Mouse (Mus musculus) MEL (cell line): ENCODE measurements at regions not wholly inside any gene's neighbourhood (a gene's known extent, or its start where the extent isn't known, plus 50 kb on each side); places are given as distances from the start of the nearest gene placed in this dataset.

Source experiments
- DNase-seq: peaks from one replicate; pipeline ENCODE4 v3.0.0; 2011; ENCODE audit warnings: low read depth, low spot score
- H3K27ac ChIP-seq: 2 replicates; pipeline ENCODE4 v1.5.1; 2012; ENCODE audit warnings: low read depth, mild to moderate bottlenecking, control low read depth, low read length, moderate library complexity; ENCODE audit not compliant: control insufficient read depth
- H3K27me3 ChIP-seq, 2 experiments: fragments of 150-350 bp in 1 of 2; sonication (generic) in 1 of 2; 2 replicates each; pipeline ENCODE4 v1.6.1; 2012; ENCODE audit warnings: low read length in 2 of 2, mild to moderate bottlenecking in 2 of 2, improper control_type of control experiment in 1 of 2, moderate library complexity in 1 of 2; ENCODE audit not compliant: insufficient read depth in 2 of 2, control insufficient read depth in 1 of 2
- H3K36me3 ChIP-seq, 2 experiments: 2 replicates each; pipeline ENCODE4 v1.6.1; 2012 to 2014; ENCODE audit warnings: low read length in 2 of 2, improper control_type of control experiment in 1 of 2, inconsistent platforms in 1 of 2, mild to moderate bottlenecking in 1 of 2; ENCODE audit not compliant: insufficient read depth in 2 of 2, control insufficient read depth in 1 of 2
- H3K4me1 ChIP-seq, 2 experiments: fragments of 150-350 bp in 1 of 2; sonication (generic) in 1 of 2; 2 replicates each; pipeline ENCODE4 v1.6.1; 2012; ENCODE audit warnings: low read length in 2 of 2, improper control_type of control experiment in 1 of 2, mild to moderate bottlenecking in 1 of 2; ENCODE audit not compliant: insufficient read depth in 2 of 2, control insufficient read depth in 1 of 2
- H3K4me3 ChIP-seq, 2 experiments: fragments of 150-350 bp in 1 of 2; sonication (generic) in 1 of 2; 2 replicates each; pipeline ENCODE4 v1.5.1; 2012; ENCODE audit warnings: low read depth in 2 of 2, low read length in 2 of 2, mild to moderate bottlenecking in 2 of 2, moderate library complexity in 2 of 2, control low read depth in 1 of 2, improper control_type of control experiment in 1 of 2; ENCODE audit not compliant: control insufficient read depth in 1 of 2, insufficient read depth in 1 of 2
- H3K79me2 ChIP-seq: 2 replicates; pipeline ENCODE4 v1.6.1; 2012; ENCODE audit warnings: mild to moderate bottlenecking, low read length, moderate library complexity; ENCODE audit not compliant: control insufficient read depth, poor library complexity, insufficient read depth
- H3K9ac ChIP-seq: 2 replicates; pipeline ENCODE4 v1.6.1; 2012; ENCODE audit warnings: low read depth, mild to moderate bottlenecking, control low read depth, low read length, moderate library complexity; ENCODE audit not compliant: control insufficient read depth, poor library complexity, severe bottlenecking
- H3K9me3 ChIP-seq: fragments of 150-350 bp; sonication (generic); replicated peaks from 2 replicates; pipeline ENCODE4 v1.6.1; 2012; ENCODE audit warnings: mild to moderate bottlenecking, low read length, improper control_type of control experiment, moderate library complexity; ENCODE audit not compliant: insufficient read depth
- BHLHE40 ChIP-seq: IDR thresholded peaks from 2 replicates; pipeline ENCODE4 v1.6.1; 2012; ENCODE audit warnings: low read depth, mild to moderate bottlenecking, inconsistent platforms, low read length, improper control_type of control experiment, borderline replicate concordance
- CHD2 ChIP-seq: IDR thresholded peaks from 2 replicates; pipeline ENCODE4 v1.6.1; 2011; ENCODE audit warnings: low read length, improper control_type of control experiment
- E2F4 ChIP-seq: IDR thresholded peaks from 2 replicates; pipeline ENCODE4 v1.6.1; 2011; ENCODE audit warnings: low read depth, low read length, improper control_type of control experiment, borderline replicate concordance
- GABPA ChIP-seq: IDR thresholded peaks from 2 replicates; pipeline ENCODE4 v1.6.1; 2012; ENCODE audit warnings: low read depth, mild to moderate bottlenecking, inconsistent platforms, low read length, improper control_type of control experiment, moderate library complexity
- GATA1 ChIP-seq: IDR thresholded peaks from 2 replicates; pipeline ENCODE4 v1.6.1; 2011; ENCODE audit warnings: low read depth, low read length, improper control_type of control experiment
- JUND ChIP-seq: IDR thresholded peaks from 2 replicates; pipeline ENCODE4 v1.6.1; 2011; ENCODE audit warnings: low read depth, mild to moderate bottlenecking, improper control_type of control experiment, low read length
- KAT2A ChIP-seq: conservative IDR thresholded peaks from 2 replicates; pipeline ENCODE4 v1.6.1; 2012; ENCODE audit warnings: low read depth, low read length, improper control_type of control experiment, inconsistent platforms
- MAZ ChIP-seq: IDR thresholded peaks from 2 replicates; pipeline ENCODE4 v1.6.1; 2012; ENCODE audit warnings: low read depth, mild to moderate bottlenecking, inconsistent platforms, low read length, improper control_type of control experiment
- MEF2A ChIP-seq: IDR thresholded peaks from 2 replicates; pipeline ENCODE4 v1.6.1; 2014; ENCODE audit warnings: low read depth, mild to moderate bottlenecking, inconsistent platforms, low read length, improper control_type of control experiment; ENCODE audit not compliant: poor library complexity, insufficient replicate concordance, severe bottlenecking; ENCODE audit errors: extremely low read depth
- MYB ChIP-seq: IDR thresholded peaks from 2 replicates; pipeline ENCODE4 v1.6.1; 2011; ENCODE audit warnings: mild to moderate bottlenecking, low read depth, low read length, improper control_type of control experiment
- MYC ChIP-seq: IDR thresholded peaks from 2 replicates; pipeline ENCODE4 v1.6.1; 2011; ENCODE audit warnings: low read depth, mild to moderate bottlenecking, low read length, improper control_type of control experiment, moderate library complexity
- NRF1 ChIP-seq: IDR thresholded peaks from 2 replicates; pipeline ENCODE4 v1.6.1; 2014; ENCODE audit warnings: low read depth, mild to moderate bottlenecking, inconsistent platforms, low read length, improper control_type of control experiment, moderate library complexity; ENCODE audit not compliant: poor library complexity, insufficient read depth, severe bottlenecking
- POLR2A ChIP-seq, 2 experiments: IDR thresholded peaks; 2 replicates each; pipeline ENCODE4 v1.6.1; 2011 to 2012; ENCODE audit warnings: low read length in 2 of 2, mild to moderate bottlenecking in 2 of 2, control low read depth in 1 of 2, improper control_type of control experiment in 1 of 2, low read depth in 1 of 2, moderate library complexity in 1 of 2; ENCODE audit not compliant: control insufficient read depth in 1 of 2, insufficient read depth in 1 of 2, poor library complexity in 1 of 2
- POLR2AphosphoS2 ChIP-seq: IDR thresholded peaks from 2 replicates; pipeline ENCODE4 v1.6.1; 2011; ENCODE audit warnings: low read length, improper control_type of control experiment
- SIN3A ChIP-seq: IDR thresholded peaks from 2 replicates; pipeline ENCODE4 v1.6.1; 2012; ENCODE audit warnings: low read length, improper control_type of control experiment, inconsistent platforms
- TAL1 ChIP-seq: IDR thresholded peaks from 2 replicates; pipeline ENCODE4 v1.6.1; 2012; ENCODE audit warnings: mild to moderate bottlenecking, inconsistent platforms, low read length, moderate library complexity, mixed read lengths
- USF2 ChIP-seq, 2 experiments: IDR thresholded peaks; 2 replicates each; pipeline ENCODE4 v1.6.1; 2011 to 2012; ENCODE audit warnings: improper control_type of control experiment in 2 of 2, low read length in 2 of 2, borderline replicate concordance in 1 of 2, inconsistent platforms in 1 of 2, low read depth in 1 of 2, mild to moderate bottlenecking in 1 of 2; ENCODE audit not compliant: insufficient read depth in 1 of 2
- ZC3H11A ChIP-seq: IDR thresholded peaks from 2 replicates; pipeline ENCODE4 v1.6.1; 2012; ENCODE audit warnings: low read depth, mild to moderate bottlenecking, inconsistent platforms, low read length, improper control_type of control experiment

DNA sequence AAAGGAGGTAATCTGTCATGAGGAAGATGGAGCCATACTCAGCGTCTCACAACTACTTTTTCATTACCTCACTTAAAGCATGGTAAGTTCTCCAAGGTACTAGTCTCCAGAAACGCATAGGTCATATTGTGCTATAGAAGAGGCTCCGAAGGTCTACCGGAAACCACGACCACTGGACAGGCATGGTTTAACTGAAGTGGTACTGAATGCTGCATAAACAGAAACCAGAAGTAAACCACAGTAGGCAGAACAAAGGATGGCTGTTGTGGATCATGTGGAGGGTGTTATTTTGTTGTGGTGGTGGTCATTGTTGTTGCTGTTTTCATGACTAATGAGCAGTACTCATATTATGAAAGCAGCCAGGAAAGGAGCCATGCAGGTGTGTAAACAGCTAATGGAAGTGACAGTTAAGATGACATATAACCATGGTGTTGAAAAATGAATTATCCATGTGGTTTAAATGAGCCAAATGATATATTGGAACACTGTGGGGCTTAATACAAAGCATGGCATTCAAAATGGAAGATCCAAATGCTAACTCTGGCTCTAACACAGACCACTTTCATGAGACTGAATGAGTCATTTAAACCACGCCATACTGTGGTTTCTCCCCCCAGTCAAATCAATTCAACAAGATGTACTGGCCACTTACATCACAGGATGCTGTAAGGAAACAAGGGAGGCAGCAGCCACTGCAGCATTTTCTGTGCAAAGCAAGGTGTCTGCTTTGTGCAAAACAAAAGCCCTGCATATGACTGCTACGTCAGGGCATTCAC is 3484.5 kb upstream of the Gm7489 start:
- no peaks in the 10 kb centered on the region for H3K79me2 ChIP-seq
- TF ChIP-seq SIN3A, result no peak
- no peak for TF ChIP-seq JUND
- no peak for TF ChIP-seq TAL1
- TF ChIP-seq MAZ, result no peak
- TF ChIP-seq KAT2A, result no peak
- no peak for TF ChIP-seq GATA1
- no peak for TF ChIP-seq MEF2A
- no peak for TF ChIP-seq BHLHE40
- no peak for TF ChIP-seq ZC3H11A
- TF ChIP-seq, all 39 proteins: peak for 0
- Histone ChIP-seq H3K36me3 (no peaks in the 10 kb centered on the region), H3K9ac (no peak overlapping the region), H3K4me1 (no peaks in the 10 kb centered on the region), H3K27me3 (no peaks in the 10 kb centered on the region), H3K27ac (no peak overlapping the region), H3K9me3 (no peaks in the 10 kb centered on the region), H3K4me3 (no peak overlapping the region)
- no peak for DNase-seq

DNA sequence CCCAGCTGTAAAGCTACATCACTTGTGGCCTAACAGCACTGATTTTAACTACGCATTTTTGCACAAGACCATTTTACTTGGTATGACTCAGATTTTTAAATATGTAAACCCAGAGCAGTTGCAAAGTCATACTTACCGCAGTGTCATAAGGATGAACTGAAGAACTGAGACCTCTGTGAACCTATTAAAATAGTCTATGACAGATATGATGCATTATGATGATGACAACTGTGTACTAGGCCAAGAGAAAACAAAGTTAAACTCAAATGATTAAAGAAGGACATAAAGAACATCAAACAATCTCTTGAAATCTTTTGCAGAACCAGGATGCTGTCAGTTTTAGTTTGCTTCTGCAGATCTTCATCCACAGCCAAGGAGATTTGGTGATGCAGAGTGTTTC is 3483.3 kb upstream of the Gm7489 start:
- no peak for DNase-seq
- Histone ChIP-seq H3K9ac (no peak overlapping the region), H3K27me3 (no peaks in the 10 kb centered on the region), H3K4me3 (no peak overlapping the region), H3K4me1 (no peaks in the 10 kb centered on the region), H3K27ac (no peak overlapping the region), H3K9me3 (no peaks in the 10 kb centered on the region), H3K36me3 (no peaks in the 10 kb centered on the region), H3K79me2 (no peaks in the 10 kb centered on the region)
- TF ChIP-seq MYB, result no peak
- no peak for TF ChIP-seq CHD2
- TF ChIP-seq ZC3H11A, result no peak
- TF ChIP-seq JUND, result no peak
- no peak for TF ChIP-seq TAL1
- TF ChIP-seq SIN3A, result no peak
- TF ChIP-seq USF2 (IDR thresholded peaks at IDR 0.05; ENCODE audit: borderline replicate concordance in 1 of 2, insufficient read depth in 1 of 2, low read depth in 1 of 2, low read length in 2 of 2), result no peak
- no peak for TF ChIP-seq POLR2A (IDR thresholded peaks at IDR 0.05; ENCODE audit: control insufficient read depth in 1 of 2, insufficient read depth in 1 of 2, low read depth in 1 of 2, low read length in 2 of 2, poor library complexity in 1 of 2)
- TF ChIP-seq NRF1, result no peak
- TF ChIP-seq GABPA, result no peak
- TF ChIP-seq MAZ, result no peak
- TF ChIP-seq E2F4, result no peak
- TF ChIP-seq MYC, result no peak
- no peak for TF ChIP-seq POLR2AphosphoS2
